Mouse (Mus musculus) limb, embryonic 11.5 days (tissue): ENCODE data around the gene Nf1. TPM values are rescaled to one million over a fixed set of nuclear protein-coding genes. Genes with fewer than 3 reads are reported as not detected.

Source experiments
- ATAC-seq: fragments of 200-750 bp; cut with Nextera tagmentation; 2 replicates; pipeline ENCODE4 v1.8.0; 2017; ENCODE audit warnings: low read depth; ENCODE audit not compliant: insufficient number of reproducible peaks, low FRiP score, low TSS enrichment
- DNase-seq: peaks from one replicate; pipeline ENCODE4 v3.0.0-alpha.2; 2015; ENCODE audit warnings: low spot score
- H3K27ac ChIP-seq: fragments of 300-500 bp; sonication (generic); replicated peaks from 2 replicates; pipeline ENCODE4 v1.5.1; 2014; ENCODE audit warnings: low read depth, mild to moderate bottlenecking, low read length
- H3K27me3 ChIP-seq: fragments of 300-500 bp; sonication (generic); 2 replicates; pipeline ENCODE4 v1.6.1; 2014; ENCODE audit warnings: mild to moderate bottlenecking, low read length, mixed read lengths; ENCODE audit not compliant: control insufficient read depth, insufficient read depth
- H3K36me3 ChIP-seq: fragments of 300-500 bp; sonication (generic); 2 replicates; pipeline ENCODE4 v1.6.1; 2014; ENCODE audit warnings: mild to moderate bottlenecking, low read length, moderate library complexity, mixed read lengths; ENCODE audit not compliant: control insufficient read depth, insufficient read depth
- H3K4me1 ChIP-seq: fragments of 300-500 bp; sonication (generic); 2 replicates; pipeline ENCODE4 v1.6.1; 2014; ENCODE audit warnings: low read length, mixed read lengths; ENCODE audit not compliant: control insufficient read depth, insufficient read depth
- H3K4me2 ChIP-seq: fragments of 300-500 bp; sonication (generic); 2 replicates; pipeline ENCODE4 v1.6.1; 2014; ENCODE audit warnings: low read depth, mild to moderate bottlenecking, moderate library complexity; ENCODE audit not compliant: severe bottlenecking
- H3K4me3 ChIP-seq: fragments of 300-500 bp; sonication (generic); 2 replicates; pipeline ENCODE4 v1.5.1; 2014; ENCODE audit warnings: low read depth, low read length
- H3K9ac ChIP-seq: fragments of 300-500 bp; sonication (generic); 2 replicates; pipeline ENCODE4 v1.6.1; 2014; ENCODE audit warnings: mild to moderate bottlenecking, low read length
- H3K9me3 ChIP-seq: fragments of 300-500 bp; sonication (generic); 2 replicates; pipeline ENCODE4 v1.6.1; 2016; ENCODE audit warnings: low read length; ENCODE audit not compliant: control insufficient read depth
- WGBS: fragments of 180-500 bp; shearing (Covaris S2); extraction: QIAGEN DNeasy Blood & Tissue Kit; methylation state at CpG from one replicate; pipeline ENCODE4 v1.1.7; 2014; 5-methylcytosine and 5-hydroxymethylcytosine counted together
- polyA plus RNA-seq: library from polyadenylated mRNA; unstranded; fragments of >200 nt; fragmentation: Nextera tagmentation; extraction: Ambion mirVana; gene quantifications from 2 replicates; pipeline ENCODE4 v1.2.1, GENCODE M21; 2014

The Nf1 gene
- polyA plus RNA-seq, 1 experiment from 2014 or later, result 9.9 TPM

DNA sequence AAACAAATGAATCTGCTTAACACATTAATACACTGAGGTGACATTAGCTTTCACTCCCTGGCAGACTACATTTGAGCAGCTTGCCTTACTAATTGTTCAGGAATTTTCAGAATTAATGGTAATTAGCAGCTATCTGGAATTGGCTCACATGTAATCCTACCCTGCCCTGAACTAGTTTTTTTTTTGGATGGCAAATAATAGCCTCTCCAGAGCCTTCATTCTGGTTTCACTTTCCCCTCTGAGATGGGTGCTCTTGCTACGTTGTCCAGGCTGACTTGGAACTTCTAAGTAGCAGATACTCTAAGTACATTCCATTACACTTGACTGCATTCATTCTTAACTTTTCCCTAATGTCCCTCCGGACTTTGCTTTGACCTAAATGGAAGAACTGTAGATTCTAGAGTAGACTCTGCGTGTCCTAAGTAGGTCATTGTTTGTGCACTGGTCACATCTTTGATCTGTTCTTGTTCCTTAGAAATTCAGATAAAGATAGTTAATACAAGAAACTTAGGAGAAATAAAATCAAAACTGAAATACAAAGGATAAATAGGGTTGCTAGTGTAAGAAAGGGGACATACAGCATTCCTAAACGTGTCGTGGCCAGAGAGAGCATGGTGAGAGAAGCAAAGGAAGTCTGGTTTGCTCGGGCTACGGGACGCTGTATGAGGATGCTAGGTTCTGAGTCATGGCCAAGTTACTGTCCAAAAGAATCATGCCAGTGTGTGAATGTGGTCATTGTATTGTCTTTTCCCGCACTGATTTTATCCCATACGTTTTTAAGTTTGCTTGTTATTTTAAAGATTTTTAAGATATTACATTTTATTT lies 155.7 kb downstream of the Nf1 start:
- Histone ChIP-seq H3K4me2 (no peak overlapping the region), H3K36me3 (no peaks in the 10 kb centered on the region), H3K4me1 (no peaks in the 10 kb centered on the region), H3K27ac (no peak overlapping the region), H3K9me3 (no peaks in the 10 kb centered on the region), H3K9ac (no peak overlapping the region), H3K27me3 (no peaks in the 10 kb centered on the region), H3K4me3 (no peak overlapping the region)
- WGBS, result 93% methylated on average over 10 of the region's 10 CpGs
- no peak for DNase-seq
- no peak for ATAC-seq

DNA sequence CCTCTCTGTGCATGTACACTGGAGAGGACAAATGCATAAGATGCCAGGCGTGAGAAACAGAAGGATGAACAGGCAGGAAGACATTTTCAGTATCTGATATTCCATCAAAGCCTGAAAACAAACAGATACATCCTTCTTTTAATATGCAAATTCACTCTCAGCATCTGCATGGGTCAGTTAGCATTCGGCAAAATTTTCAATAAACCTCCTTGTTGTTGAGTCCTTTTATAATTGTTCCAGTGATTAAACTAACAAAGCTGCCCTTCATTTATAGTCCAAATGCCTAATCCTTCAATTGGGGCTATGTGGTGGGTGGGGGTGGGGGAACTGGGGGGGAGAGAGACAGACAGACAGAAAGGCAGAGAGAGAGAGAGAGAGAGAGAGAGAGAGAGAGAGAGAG lies 163.4 kb downstream of the Nf1 start:
- no peak overlapping the region for H3K9ac ChIP-seq
- WGBS, result 78% methylated on average over 2 of the region's 2 CpGs
- no peaks in the 10 kb centered on the region for H3K27me3 ChIP-seq
- no peak for DNase-seq
- H3K4me1 ChIP-seq, result no peaks in the 10 kb centered on the region
- H3K9me3 ChIP-seq, result no peaks in the 10 kb centered on the region
- no peaks in the 10 kb centered on the region for H3K36me3 ChIP-seq
- H3K27ac ChIP-seq, result no peak overlapping the region
- no peak overlapping the region for H3K4me3 ChIP-seq
- ATAC-seq, result no peak
- H3K4me2 ChIP-seq, result no peak overlapping the region

DNA sequence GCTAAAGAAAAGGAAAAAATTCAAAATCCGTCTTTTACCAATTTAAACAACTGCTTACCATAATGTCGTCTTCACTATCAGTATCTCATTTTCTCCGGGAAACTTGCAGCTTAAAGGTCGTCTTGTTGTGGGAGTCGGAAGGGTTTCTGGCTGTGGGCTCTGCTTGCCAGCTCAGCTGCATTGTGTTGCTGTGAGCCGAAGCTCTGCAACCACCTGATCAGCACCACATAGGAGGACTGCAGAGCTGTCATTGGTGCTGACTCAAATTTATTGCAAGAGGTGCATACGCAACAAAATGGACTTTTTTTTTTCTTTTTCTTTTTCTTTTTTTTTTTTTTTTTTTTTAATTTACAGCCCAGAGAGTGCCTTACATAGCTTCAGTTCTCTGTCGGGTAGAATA lies 164.4 kb downstream of the Nf1 start, which contains the start of gene Omg:
Gene Omg (minus strand): TSS at position 240 of the 400 bp plus-strand sequence.
- DNase-seq (no peak), ATAC-seq (no peak)
- WGBS, result 65% methylated on average over 8 of the region's 8 CpGs
- Histone ChIP-seq H3K4me3 (no peak within 1 kb of the TSS), H3K27ac (no peak within 1 kb of the TSS), H3K4me2 (no peak within 1 kb of the TSS), H3K36me3 (no peaks in the 10 kb centered on the region), H3K4me1 (no peaks in the 10 kb centered on the region), H3K9ac (no peak within 1 kb of the TSS), H3K27me3 (no peaks in the 10 kb centered on the region), H3K9me3 (no peaks in the 10 kb centered on the region)

DNA sequence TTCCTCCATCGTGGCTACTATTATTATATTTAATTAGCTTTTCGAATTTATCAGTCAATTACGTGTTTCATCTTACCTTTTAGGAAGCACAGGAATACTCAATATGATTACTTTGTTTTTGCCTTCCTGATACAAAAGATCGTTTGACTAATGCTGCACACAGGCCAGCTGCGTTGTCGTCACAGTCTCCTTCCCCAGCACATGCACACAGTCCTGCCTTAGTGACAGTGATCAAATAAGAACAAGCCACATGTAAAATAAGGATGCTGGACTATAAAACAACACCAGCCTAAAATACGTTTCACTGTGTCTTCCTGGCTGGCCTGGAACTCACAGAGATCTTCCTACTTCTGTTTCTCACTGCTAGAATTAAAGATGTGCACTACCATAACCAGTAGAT lies 165.0 kb downstream of the Nf1 start:
- Histone ChIP-seq H3K36me3 (no peaks in the 10 kb centered on the region), H3K4me3 (no peak overlapping the region), H3K27ac (no peak overlapping the region), H3K9me3 (no peaks in the 10 kb centered on the region), H3K4me2 (no peak overlapping the region), H3K27me3 (no peaks in the 10 kb centered on the region), H3K4me1 (no peaks in the 10 kb centered on the region), H3K9ac (no peak overlapping the region)
- 88% methylated on average over 7 of the region's 7 CpGs for WGBS
- DNase-seq (no peak), ATAC-seq (no peak)

DNA sequence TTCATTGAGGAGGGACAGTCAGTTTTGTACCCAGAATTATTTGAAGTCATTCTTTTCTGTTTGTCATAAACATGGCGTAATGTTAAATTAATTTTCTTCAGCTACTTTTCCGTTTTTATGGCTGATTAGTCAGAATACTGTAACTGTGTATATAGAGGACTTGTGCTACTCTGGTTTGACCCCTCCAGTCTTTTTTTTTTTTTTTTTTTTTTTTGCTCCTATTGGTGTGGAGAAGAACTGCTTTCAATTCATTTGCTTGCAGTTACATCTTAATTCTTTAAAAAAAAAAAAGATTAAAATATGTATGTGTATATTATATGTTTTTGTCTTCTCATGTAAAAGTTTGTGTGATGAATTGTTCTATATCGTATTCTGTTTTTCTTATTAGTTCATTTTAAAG lies 172.5 kb downstream of the Nf1 start:
- H3K27ac ChIP-seq, result no peak overlapping the region
- H3K9ac ChIP-seq, result no peak overlapping the region
- H3K4me2 ChIP-seq, result no peak overlapping the region

DNA sequence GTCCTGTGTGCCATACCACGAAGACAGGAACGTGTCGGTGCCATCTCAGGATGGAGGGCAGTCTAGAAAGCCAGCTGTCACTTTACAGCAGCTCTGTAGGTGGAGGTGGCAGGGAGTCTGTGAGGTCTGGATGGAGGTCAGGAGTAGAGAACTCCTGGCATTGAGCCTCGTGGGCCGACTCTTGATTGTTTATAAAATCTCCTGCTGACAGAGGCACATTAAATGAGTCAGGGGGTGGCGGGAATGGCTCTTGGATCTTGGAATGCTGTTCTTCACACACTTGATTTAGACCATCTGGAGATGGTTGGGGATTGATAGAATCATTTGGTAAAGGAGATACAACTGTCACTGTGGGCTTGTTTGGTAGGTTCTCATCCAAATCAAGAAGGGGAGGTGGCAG lies 175.8 kb downstream of the Nf1 start:
- no peaks in the 10 kb centered on the region for H3K9me3 ChIP-seq
- H3K4me1 ChIP-seq, result no peaks in the 10 kb centered on the region
- 77% methylated on average over 6 of the region's 6 CpGs for WGBS
- H3K36me3 ChIP-seq, result no peaks in the 10 kb centered on the region
- no peak for DNase-seq
- no peak overlapping the region for H3K4me2 ChIP-seq
- no peak overlapping the region for H3K9ac ChIP-seq
- H3K4me3 ChIP-seq, result no peak overlapping the region
- H3K27me3 ChIP-seq, result no peaks in the 10 kb centered on the region
- H3K27ac ChIP-seq, result no peak overlapping the region
- ATAC-seq, result no peak

More for the DNA sequence above, 172.5 kb downstream of the Nf1 start:
- no peak overlapping the region for H3K4me3 ChIP-seq
- H3K27me3 ChIP-seq, result no peaks in the 10 kb centered on the region
- no peaks in the 10 kb centered on the region for H3K4me1 ChIP-seq
- no peak for ATAC-seq
- DNase-seq, result no peak
- H3K36me3 ChIP-seq, result no peaks in the 10 kb centered on the region
- WGBS, result 94% methylated on average over 3 of the region's 3 CpGs
- no peaks in the 10 kb centered on the region for H3K9me3 ChIP-seq

DNA sequence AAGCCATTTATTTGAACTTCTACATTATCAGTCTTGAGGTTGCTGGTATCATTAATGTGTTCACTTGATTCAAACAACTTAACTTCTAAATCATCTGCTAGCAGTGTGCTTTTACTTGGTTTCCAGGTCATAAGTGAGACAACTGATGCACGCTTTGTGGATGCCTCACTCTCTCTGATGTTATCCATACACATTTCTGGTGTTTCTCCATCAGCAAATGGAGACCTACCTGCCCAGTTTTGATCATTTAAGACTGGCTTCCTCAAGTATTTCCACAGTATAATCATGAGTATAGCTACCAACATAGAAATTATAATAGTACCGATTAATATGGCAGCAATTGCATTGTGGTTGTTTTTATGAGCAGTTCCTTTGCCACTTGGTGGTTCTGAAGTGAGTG lies 176.3 kb downstream of the Nf1 start:
- Histone ChIP-seq H3K4me1 (no peaks in the 10 kb centered on the region), H3K36me3 (no peaks in the 10 kb centered on the region), H3K9me3 (no peaks in the 10 kb centered on the region), H3K27me3 (no peaks in the 10 kb centered on the region), H3K4me2 (no peak overlapping the region), H3K4me3 (no peak overlapping the region), H3K9ac (no peak overlapping the region), H3K27ac (no peak overlapping the region)
- ATAC-seq (no peak), DNase-seq (no peak)
- 98% methylated on average over 2 of the region's 2 CpGs for WGBS

DNA sequence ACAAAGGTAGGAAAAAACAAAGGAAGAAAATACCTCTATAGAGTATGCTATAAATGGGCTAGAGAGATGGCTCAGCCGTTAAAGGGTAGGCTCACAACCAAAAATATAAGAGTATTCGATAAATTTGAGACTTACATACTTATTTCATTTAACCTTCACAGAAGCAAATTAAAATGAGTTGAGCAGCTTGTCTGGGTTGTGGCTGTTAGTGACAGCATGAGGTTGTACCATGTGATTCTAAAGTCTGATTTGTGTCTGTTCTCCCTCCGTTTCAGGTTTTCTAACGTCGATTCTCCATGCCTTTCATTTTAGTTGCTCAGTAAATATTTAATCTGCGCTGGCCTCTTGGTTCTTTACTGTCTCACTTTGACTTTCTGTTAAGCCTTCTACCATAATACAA lies 179.8 kb downstream of the Nf1 start:
- ATAC-seq (no peak), DNase-seq (no peak)
- Histone ChIP-seq H3K4me1 (no peaks in the 10 kb centered on the region), H3K27ac (no peak overlapping the region), H3K4me2 (no peak overlapping the region), H3K9ac (no peak overlapping the region), H3K27me3 (no peaks in the 10 kb centered on the region), H3K9me3 (no peaks in the 10 kb centered on the region), H3K36me3 (no peaks in the 10 kb centered on the region), H3K4me3 (no peak overlapping the region)
- WGBS, result 89% methylated on average over 6 of the region's 6 CpGs

DNA sequence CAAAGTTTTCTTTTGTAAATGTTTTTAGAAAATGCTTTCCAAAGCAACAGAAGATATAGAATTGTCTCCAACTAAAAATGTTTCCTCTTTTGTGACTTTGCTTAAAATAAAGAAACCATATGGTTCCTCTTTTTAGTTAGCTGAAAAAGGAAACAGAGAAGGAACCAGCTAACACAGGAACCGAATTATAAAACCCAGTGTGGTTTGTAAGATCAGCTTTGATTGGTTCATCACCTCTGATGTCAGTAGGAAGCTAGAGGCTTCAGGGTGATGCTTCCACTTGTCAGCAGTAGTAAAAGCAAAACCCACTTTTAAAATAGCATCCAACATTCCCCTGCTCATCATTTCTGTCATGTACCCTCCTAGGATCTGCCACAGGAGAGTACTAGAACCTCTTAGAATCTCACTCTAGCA lies 180.4 kb downstream of the Nf1 start:
- ATAC-seq, result no peak
- no peaks in the 10 kb centered on the region for H3K27me3 ChIP-seq
- no peaks in the 10 kb centered on the region for H3K4me1 ChIP-seq
- no peak overlapping the region for H3K4me2 ChIP-seq
- H3K36me3 ChIP-seq, result no peaks in the 10 kb centered on the region
- H3K9ac ChIP-seq, result no peak overlapping the region
- no peaks in the 10 kb centered on the region for H3K9me3 ChIP-seq
- WGBS, result 78% methylated on average over 1 of the region's 1 CpGs
- no peak overlapping the region for H3K4me3 ChIP-seq
- no peak for DNase-seq
- no peak overlapping the region for H3K27ac ChIP-seq
